Mouse (Mus musculus) hindbrain, embryonic 16.5 days (tissue): ENCODE results near the gene Unk. TPM values are rescaled to one million over a fixed set of nuclear protein-coding genes. Genes with fewer than 3 reads are reported as not detected.

Source experiments
- ATAC-seq: fragments of 200-750 bp; cut with Nextera tagmentation; 2 replicates; pipeline ENCODE4 v1.8.0; 2017; ENCODE audit warnings: moderate TSS enrichment, moderate library complexity
- H3K27ac ChIP-seq: fragments of 300-500 bp; sonication (generic); 2 replicates; pipeline ENCODE4 v1.5.1; 2014; ENCODE audit warnings: low read depth, mild to moderate bottlenecking, control low read depth, low read length, moderate library complexity
- H3K27me3 ChIP-seq: fragments of 300-500 bp; sonication (generic); replicated peaks from 2 replicates; pipeline ENCODE4 v1.6.1; 2014; ENCODE audit warnings: low read length; ENCODE audit not compliant: control insufficient read depth, insufficient read depth
- H3K36me3 ChIP-seq: fragments of 300-500 bp; sonication (generic); 2 replicates; pipeline ENCODE4 v1.6.1; 2014; ENCODE audit warnings: mild to moderate bottlenecking, low read length, moderate library complexity, mixed read lengths; ENCODE audit not compliant: control insufficient read depth, insufficient read depth
- H3K4me1 ChIP-seq: fragments of 300-500 bp; sonication (generic); 2 replicates; pipeline ENCODE4 v1.6.1; 2014; ENCODE audit warnings: low read depth, low read length; ENCODE audit not compliant: control insufficient read depth, insufficient read depth
- H3K4me2 ChIP-seq: fragments of 300-500 bp; sonication (generic); 2 replicates; pipeline ENCODE4 v1.6.1; 2014; ENCODE audit warnings: mild to moderate bottlenecking, low read length, control low read depth, moderate library complexity
- H3K4me3 ChIP-seq: fragments of 300-500 bp; sonication (generic); 2 replicates; pipeline ENCODE4 v1.5.1; 2014; ENCODE audit warnings: mild to moderate bottlenecking, low read length, control low read depth, moderate library complexity
- H3K9ac ChIP-seq: fragments of 300-500 bp; sonication (generic); 2 replicates; pipeline ENCODE4 v1.6.1; 2014; ENCODE audit warnings: low read depth, mild to moderate bottlenecking, control low read depth, low read length, moderate library complexity
- H3K9me3 ChIP-seq: fragments of 300-500 bp; sonication (generic); 2 replicates; pipeline ENCODE4 v1.6.1; 2014; ENCODE audit warnings: mild to moderate bottlenecking, low read length, moderate library complexity; ENCODE audit not compliant: control insufficient read depth
- WGBS: fragments of 180-500 bp; shearing (Covaris S2); extraction: QIAGEN DNeasy Blood & Tissue Kit; methylation state at CpG from one replicate; pipeline ENCODE4 v1.1.7; 2014; 5-methylcytosine and 5-hydroxymethylcytosine counted together
- polyA plus RNA-seq: library from polyadenylated mRNA; unstranded; fragments of >200 nt; fragmentation: Nextera tagmentation; extraction: Ambion mirVana; gene quantifications from 2 replicates; pipeline ENCODE4 v1.2.1, GENCODE M21; 2015

Gene Unk
- 30.1 and 37.6 TPM in 2 replicates for polyA plus RNA-seq

- peak within 1 kb of the TSS; percentile 78 for H3K4me2 ChIP-seq
- peak within 1 kb of the TSS; percentile 99 for H3K27ac ChIP-seq
- no peaks in the 10 kb centered on the region for H3K9me3 ChIP-seq
- peak within 1 kb of the TSS; percentile 96 for H3K9ac ChIP-seq
- H3K36me3 ChIP-seq, result no peaks in the 10 kb centered on the region
- H3K4me3 ChIP-seq, result peak within 1 kb of the TSS; percentile 66
- H3K27me3 ChIP-seq, result no peaks in the 10 kb centered on the region
- H3K4me1 ChIP-seq, result peaks cover 13% of the 10 kb centered on the region
- under 1% methylated on average over 49 of the region's 67 CpGs for WGBS
- peak; percentile 95 for ATAC-seq
Measured at GRCm38 (mm10) chr11:116030088-116030897, at the start of gene Unk. TSS of gene Unk (plus strand) at chr11:116030322.

GRCm38 (mm10) chr11:115982472-115982871 is 47.6 kb upstream of the Unk start:
- H3K4me3 ChIP-seq, result no peak overlapping the region
- ATAC-seq, result no peak
- no peak overlapping the region for H3K9ac ChIP-seq
- H3K9me3 ChIP-seq, result no peaks in the 10 kb centered on the region
- peaks cover 3% of the 10 kb centered on the region for H3K27me3 ChIP-seq
- H3K36me3 ChIP-seq, result no peaks in the 10 kb centered on the region
- no peak overlapping the region for H3K27ac ChIP-seq
- WGBS, result 84% methylated on average over 15 of the region's 15 CpGs
- H3K4me2 ChIP-seq, result no peak overlapping the region
- H3K4me1 ChIP-seq, result no peaks in the 10 kb centered on the region

- Histone ChIP-seq H3K4me3 (no peak overlapping the region), H3K4me2 (no peak overlapping the region), H3K9ac (no peak overlapping the region), H3K27me3 (peaks cover 3% of the 10 kb centered on the region), H3K27ac (no peak overlapping the region), H3K36me3 (no peaks in the 10 kb centered on the region), H3K9me3 (no peaks in the 10 kb centered on the region), H3K4me1 (no peaks in the 10 kb centered on the region)
- no peak for ATAC-seq
- 78% methylated on average over 8 of the region's 8 CpGs for WGBS
Measured at GRCm38 (mm10) chr11:115983291-115983690, 46.8 kb upstream of the Unk start.

GRCm38 (mm10) chr11:115989686-115990085 is 40.4 kb upstream of the Unk start:
- no peak for ATAC-seq
- no peak overlapping the region for H3K4me3 ChIP-seq
- WGBS, result 39% methylated on average over 15 of the region's 15 CpGs

GRCm38 (mm10) chr11:115992098-115992497 is 38.0 kb upstream of the Unk start:
- H3K9ac ChIP-seq, result no peak overlapping the region
- 0 out of 2 replicates have a peak, but pooled peaks cover 3% of the 10 kb centered on the region for H3K27me3 ChIP-seq
- H3K36me3 ChIP-seq, result no peaks in the 10 kb centered on the region
- H3K4me1 ChIP-seq, result no peaks in the 10 kb centered on the region
- no peak overlapping the region for H3K27ac ChIP-seq
- no peak for ATAC-seq
- no peak overlapping the region for H3K4me3 ChIP-seq
- no peaks in the 10 kb centered on the region for H3K9me3 ChIP-seq
- no peak overlapping the region for H3K4me2 ChIP-seq
- 65% methylated on average over 4 of the region's 4 CpGs for WGBS

More at GRCm38 (mm10) chr11:115989686-115990085, 40.4 kb upstream of the Unk start:
- Histone ChIP-seq H3K27ac (no peak overlapping the region), H3K9ac (no peak overlapping the region), H3K36me3 (no peaks in the 10 kb centered on the region), H3K4me1 (no peaks in the 10 kb centered on the region), H3K27me3 (peaks cover 6% of the 10 kb centered on the region), H3K4me2 (no peak overlapping the region), H3K9me3 (no peaks in the 10 kb centered on the region)

GRCm38 (mm10) chr11:115995256-115995655 is 34.9 kb upstream of the Unk start:
- Histone ChIP-seq H3K36me3 (no peaks in the 10 kb centered on the region), H3K9ac (no peak overlapping the region), H3K27me3 (no peaks in the 10 kb centered on the region), H3K27ac (no peak overlapping the region), H3K9me3 (no peaks in the 10 kb centered on the region), H3K4me3 (no peak overlapping the region), H3K4me2 (no peak overlapping the region), H3K4me1 (no peaks in the 10 kb centered on the region)
- no peak for ATAC-seq
- 91% methylated on average over 3 of the region's 3 CpGs for WGBS

- Histone ChIP-seq H3K4me3 (no peak overlapping the region), H3K27me3 (no peaks in the 10 kb centered on the region), H3K4me2 (no peak overlapping the region), H3K27ac (no peak overlapping the region), H3K9me3 (no peaks in the 10 kb centered on the region), H3K9ac (no peak overlapping the region), H3K36me3 (no peaks in the 10 kb centered on the region), H3K4me1 (no peaks in the 10 kb centered on the region)
- no peak for ATAC-seq
- WGBS, result 81% methylated on average over 4 of the region's 4 CpGs
Measured at GRCm38 (mm10) chr11:115997047-115997446, 33.1 kb upstream of the Unk start.

GRCm38 (mm10) chr11:115997662-115998061 is 32.5 kb upstream of the Unk start:
- Histone ChIP-seq H3K4me2 (no peak overlapping the region), H3K27ac (no peak overlapping the region), H3K4me1 (no peaks in the 10 kb centered on the region), H3K36me3 (no peaks in the 10 kb centered on the region), H3K9ac (no peak overlapping the region), H3K27me3 (no peaks in the 10 kb centered on the region), H3K9me3 (no peaks in the 10 kb centered on the region), H3K4me3 (no peak overlapping the region)
- no peak for ATAC-seq
- 61% methylated on average over 5 of the region's 5 CpGs for WGBS

GRCm38 (mm10) chr11:115999027-115999426 is 31.1 kb upstream of the Unk start:
- ATAC-seq, result no peak
- H3K36me3 ChIP-seq, result no peaks in the 10 kb centered on the region
- no peak overlapping the region for H3K4me3 ChIP-seq
- WGBS, result 89% methylated on average over 7 of the region's 7 CpGs
- no peaks in the 10 kb centered on the region for H3K4me1 ChIP-seq
- no peak overlapping the region for H3K9ac ChIP-seq
- H3K27me3 ChIP-seq, result no peaks in the 10 kb centered on the region
- no peaks in the 10 kb centered on the region for H3K9me3 ChIP-seq
- H3K4me2 ChIP-seq, result no peak overlapping the region
- H3K27ac ChIP-seq, result no peak overlapping the region
